Mouse (Mus musculus) myocyte (in vitro differentiated cells): ENCODE data around the gene Rnf11.

Source experiments
- MAX ChIP-seq: IDR thresholded peaks from one replicate; pipeline ENCODE4 v1.6.1; 2011; ENCODE audit warnings: low read depth, mild to moderate bottlenecking, control low read depth
- POLR2A ChIP-seq: IDR thresholded peaks from one replicate; pipeline ENCODE4 v1.6.1; 2011; ENCODE audit warnings: low read depth, mild to moderate bottlenecking, control low read depth, moderate library complexity; ENCODE audit not compliant: insufficient read length
- TCF12 ChIP-seq: IDR thresholded peaks from one replicate; pipeline ENCODE4 v1.6.1; 2011; ENCODE audit warnings: mild to moderate bottlenecking, control low read depth; ENCODE audit not compliant: poor library complexity, insufficient read depth, severe bottlenecking

DNA sequence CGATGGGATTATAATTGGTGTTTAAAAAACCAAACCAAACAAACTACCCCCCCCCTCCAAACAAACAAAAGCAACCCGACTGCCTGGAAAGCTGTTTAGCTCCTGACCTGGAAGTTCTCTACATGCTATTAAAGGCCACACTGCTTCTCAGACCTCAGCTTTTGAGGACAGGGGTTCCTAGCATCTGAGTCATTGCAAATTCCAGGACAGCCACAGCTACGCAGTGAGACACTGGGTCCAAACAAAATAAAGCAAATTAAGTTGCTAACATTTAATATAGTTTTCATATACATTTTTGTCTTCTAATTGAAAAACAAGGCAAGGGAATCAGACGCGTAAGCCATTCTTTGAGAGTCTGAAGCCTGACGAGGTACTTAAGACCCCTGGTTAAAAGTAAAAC is 40.1 kb downstream of the Rnf11 start:
- TF ChIP-seq MAX (no peak), TCF12 (no peak), POLR2A (no peak)
